Mouse (Mus musculus) forebrain, postnatal 0 days (tissue): ENCODE measurements around the gene Pfkfb4. TPM values are rescaled to one million over a fixed set of nuclear protein-coding genes. Genes with fewer than 3 reads are reported as not detected.

Experiments
- ATAC-seq: fragments of 200-750 bp; cut with Nextera tagmentation; 2 replicates; pipeline ENCODE4 v1.8.0; 2017; ENCODE audit warnings: mild to moderate bottlenecking, moderate library complexity
- DNase-seq: peaks from one replicate; pipeline ENCODE4 v3.0.0-alpha.2; 2015
- H3K27ac ChIP-seq: fragments of 300-500 bp; sonication (generic); 2 replicates; pipeline ENCODE4 v1.5.1; 2014; ENCODE audit warnings: low read depth, mild to moderate bottlenecking, antibody characterized with exemption, low read length, moderate library complexity, mixed read lengths
- H3K27me3 ChIP-seq: fragments of 300-500 bp; sonication (generic); 2 replicates; pipeline ENCODE4 v1.6.1; 2014; ENCODE audit warnings: mild to moderate bottlenecking, low read length, mixed read lengths; ENCODE audit not compliant: insufficient read depth
- H3K36me3 ChIP-seq: fragments of 300-500 bp; sonication (generic); 2 replicates; pipeline ENCODE4 v1.6.1; 2014; ENCODE audit warnings: mild to moderate bottlenecking, moderate library complexity; ENCODE audit not compliant: insufficient read depth
- H3K4me1 ChIP-seq: fragments of 300-500 bp; sonication (generic); 2 replicates; pipeline ENCODE4 v1.6.1; 2014; ENCODE audit warnings: antibody characterized with exemption; ENCODE audit not compliant: insufficient read depth
- H3K4me2 ChIP-seq: fragments of 300-500 bp; sonication (generic); 2 replicates; pipeline ENCODE4 v1.6.1; 2014; ENCODE audit warnings: low read depth, mild to moderate bottlenecking, moderate library complexity
- H3K4me3 ChIP-seq: fragments of 300-500 bp; sonication (generic); 2 replicates; pipeline ENCODE4 v1.5.1; 2014; ENCODE audit warnings: low read depth, low read length, mixed read lengths
- H3K9ac ChIP-seq: fragments of 300-500 bp; sonication (generic); 2 replicates; pipeline ENCODE4 v1.6.1; 2014; ENCODE audit warnings: mild to moderate bottlenecking
- H3K9me3 ChIP-seq: fragments of 300-500 bp; sonication (generic); 2 replicates; pipeline ENCODE4 v1.6.1; 2016; ENCODE audit warnings: low read length
- CTCF ChIP-seq: sonication (generic); IDR thresholded peaks from 2 replicates; pipeline ENCODE4 v1.5.1; 2016; ENCODE audit warnings: antibody characterized with exemption, control low read depth, low read depth
- WGBS: fragments of 180-500 bp; shearing (Covaris S2); extraction: QIAGEN DNeasy Blood & Tissue Kit; methylation state at CpG from one replicate; pipeline ENCODE4 v1.1.7; 2014; 5-methylcytosine and 5-hydroxymethylcytosine counted together
- polyA plus RNA-seq: library from polyadenylated mRNA; unstranded; fragments of >200 nt; fragmentation: Nextera tagmentation; extraction: Ambion mirVana; gene quantifications from 2 replicates; pipeline ENCODE4 v1.2.1, GENCODE M21; 2015
- total RNA-seq: library from RNA; depleted of rRNA; stranded (reverse); fragments of >200 nt; gene quantifications from 2 replicates; pipeline ENCODE4 v1.2.3, GENCODE M21; 2014

Pfkfb4 gene
- total and polyA plus RNA-seq, 2 experiments from 2014 or later, result 21.7 to 46.4 TPM

GRCm38 (mm10) chr9:109053366-109053765 lies 61.8 kb downstream of the Pfkfb4 start:
- Histone ChIP-seq H3K4me2 (no peak overlapping the region), H3K27me3 (no peaks in the 10 kb centered on the region), H3K36me3 (peaks cover 22% of the 10 kb centered on the region), H3K9ac (no peak overlapping the region), H3K9me3 (no peaks in the 10 kb centered on the region), H3K4me3 (no peak overlapping the region), H3K4me1 (no peaks in the 10 kb centered on the region), H3K27ac (no peak overlapping the region)
- ATAC-seq (no peak), DNase-seq (no peak)
- WGBS, result 75% methylated on average over 3 of the region's 3 CpGs
- TF ChIP-seq CTCF, result no peak

- no peak overlapping the region for H3K27ac ChIP-seq
Observed at GRCm38 (mm10) chr9:109053851-109054250, 62.3 kb downstream of the Pfkfb4 start.

GRCm38 (mm10) chr9:109054712-109055111 lies 63.1 kb downstream of the Pfkfb4 start:
- no peaks in the 10 kb centered on the region for H3K27me3 ChIP-seq
- no peak for TF ChIP-seq CTCF
- ATAC-seq, result peak; percentile 86
- DNase-seq, result peak; percentile 78
- H3K4me3 ChIP-seq, result peak overlapping the region; percentile 30
- WGBS, result 15% methylated on average over 7 of the region's 7 CpGs
- H3K27ac ChIP-seq, result peak overlapping the region; percentile 75
- peak overlapping the region; percentile 49 for H3K9ac ChIP-seq
- H3K4me1 ChIP-seq, result no peaks in the 10 kb centered on the region
- peaks cover 29% of the 10 kb centered on the region for H3K36me3 ChIP-seq
- H3K9me3 ChIP-seq, result no peaks in the 10 kb centered on the region
- peak overlapping the region; percentile 53 for H3K4me2 ChIP-seq

More at GRCm38 (mm10) chr9:109053851-109054250, 62.3 kb downstream of the Pfkfb4 start:
- WGBS, result 80% methylated on average over 6 of the region's 6 CpGs
- no peak for ATAC-seq
- H3K27me3 ChIP-seq, result no peaks in the 10 kb centered on the region
- no peaks in the 10 kb centered on the region for H3K9me3 ChIP-seq
- H3K4me2 ChIP-seq, result no peak overlapping the region
- H3K36me3 ChIP-seq, result peaks cover 27% of the 10 kb centered on the region
- H3K4me1 ChIP-seq, result no peaks in the 10 kb centered on the region
- no peak for DNase-seq
- no peak overlapping the region for H3K4me3 ChIP-seq
- no peak overlapping the region for H3K9ac ChIP-seq
- no peak for TF ChIP-seq CTCF

DNA sequence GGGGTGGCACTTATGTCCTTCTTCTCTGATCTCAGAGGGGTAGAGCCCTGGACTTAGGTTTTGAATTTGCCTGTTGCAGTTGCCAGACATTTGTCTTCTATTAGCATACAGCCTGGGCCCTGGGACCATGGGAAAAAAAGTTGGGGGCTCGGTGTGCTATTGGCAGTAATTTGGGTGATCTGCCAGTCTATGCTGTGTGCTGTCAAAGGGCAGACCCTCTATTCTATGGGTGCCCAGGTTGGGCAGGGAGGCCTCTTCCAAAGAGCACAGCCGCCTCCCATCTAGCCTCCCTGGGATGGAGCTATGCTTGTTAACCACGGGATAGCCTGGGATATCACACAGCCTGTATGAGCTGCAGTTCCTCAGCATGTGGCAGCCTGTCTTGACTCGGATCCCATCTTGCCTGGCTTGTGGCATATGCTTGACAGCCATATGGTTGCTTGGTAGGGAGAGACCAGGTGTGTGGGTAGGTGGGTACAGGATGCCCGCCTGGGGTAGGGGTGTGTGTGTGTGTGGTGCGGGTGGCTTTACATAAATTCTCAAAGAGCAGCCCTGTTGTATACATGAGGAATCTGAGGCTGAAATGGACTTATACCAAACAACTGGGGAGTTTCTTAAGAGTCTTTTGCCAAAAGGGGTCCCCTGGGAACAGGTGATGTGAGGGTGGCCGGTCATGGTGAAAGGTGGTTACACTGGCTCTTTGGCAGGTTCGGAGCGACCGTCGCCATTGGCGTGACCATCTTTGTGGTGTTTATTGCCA lies 63.9 kb downstream of the Pfkfb4 start:
- H3K27ac ChIP-seq, result peak overlapping the region; percentile 75
- H3K4me1 ChIP-seq, result no peaks in the 10 kb centered on the region
- WGBS, result 85% methylated on average over 12 of the region's 12 CpGs
- DNase-seq (no peak), ATAC-seq (no peak)
- no peaks in the 10 kb centered on the region for H3K27me3 ChIP-seq
- peak overlapping the region; percentile 30 for H3K4me3 ChIP-seq
- peak overlapping the region; percentile 53 for H3K4me2 ChIP-seq
- H3K9ac ChIP-seq, result peak overlapping the region; percentile 49
- H3K36me3 ChIP-seq, result peaks cover 34% of the 10 kb centered on the region
- no peaks in the 10 kb centered on the region for H3K9me3 ChIP-seq
- TF ChIP-seq CTCF, result no peak

DNA sequence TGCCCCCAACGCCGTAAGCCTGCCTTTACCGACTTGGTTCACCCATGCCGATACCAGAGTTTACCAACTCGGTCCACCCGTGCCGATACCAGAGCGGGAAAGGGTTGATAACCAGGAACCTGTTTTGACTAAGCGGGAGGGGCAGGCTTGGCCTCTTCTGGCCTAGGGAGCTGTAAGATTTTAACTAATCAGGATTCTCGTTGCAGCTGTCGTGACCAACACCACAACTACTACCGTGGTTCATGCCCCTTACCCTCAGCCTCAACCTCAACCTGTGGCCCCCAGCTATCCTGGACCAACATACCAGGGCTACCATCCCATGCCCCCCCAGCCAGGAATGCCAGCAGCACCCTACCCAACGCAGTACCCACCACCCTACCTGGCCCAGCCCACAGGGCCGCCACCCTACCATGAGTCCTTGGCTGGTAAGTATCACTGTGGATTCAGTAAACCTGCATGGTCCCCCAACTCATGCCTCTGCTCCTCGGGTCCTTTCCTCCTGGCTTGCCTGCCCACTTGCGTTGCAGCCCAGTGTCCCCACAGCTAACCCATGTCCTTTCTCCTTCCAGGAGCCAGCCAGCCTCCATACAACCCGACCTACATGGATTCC lies 64.6 kb downstream of the Pfkfb4 start:
- Histone ChIP-seq H3K9ac (no peak overlapping the region), H3K27me3 (no peaks in the 10 kb centered on the region), H3K4me3 (no peak overlapping the region), H3K27ac (no peak overlapping the region), H3K4me2 (no peak overlapping the region), H3K9me3 (no peaks in the 10 kb centered on the region), H3K36me3 (peaks cover 40% of the 10 kb centered on the region), H3K4me1 (no peaks in the 10 kb centered on the region)
- 92% methylated on average over 17 of the region's 17 CpGs for WGBS
- no peak for DNase-seq
- TF ChIP-seq CTCF, result no peak
- no peak for ATAC-seq

- 85% methylated on average over 4 of the region's 4 CpGs for WGBS
- H3K27me3 ChIP-seq, result no peaks in the 10 kb centered on the region
Observed at GRCm38 (mm10) chr9:109056916-109057315, 65.3 kb downstream of the Pfkfb4 start.

GRCm38 (mm10) chr9:109057543-109057942 lies 66.0 kb downstream of the Pfkfb4 start:
- ATAC-seq (no peak), DNase-seq (no peak)
- no peak overlapping the region for H3K4me3 ChIP-seq
- no peak overlapping the region for H3K9ac ChIP-seq
- peaks cover 49% of the 10 kb centered on the region for H3K36me3 ChIP-seq
- no peak overlapping the region for H3K27ac ChIP-seq
- no peaks in the 10 kb centered on the region for H3K9me3 ChIP-seq
- no peaks in the 10 kb centered on the region for H3K4me1 ChIP-seq
- no peak overlapping the region for H3K4me2 ChIP-seq
- WGBS, result 81% methylated on average over 5 of the region's 5 CpGs
- TF ChIP-seq CTCF, result no peak
- no peaks in the 10 kb centered on the region for H3K27me3 ChIP-seq

More at GRCm38 (mm10) chr9:109056916-109057315, 65.3 kb downstream of the Pfkfb4 start:
- no peak for DNase-seq
- peaks cover 44% of the 10 kb centered on the region for H3K36me3 ChIP-seq
- no peak for ATAC-seq
- H3K4me3 ChIP-seq, result no peak overlapping the region
- no peak overlapping the region for H3K9ac ChIP-seq
- no peaks in the 10 kb centered on the region for H3K4me1 ChIP-seq
- no peak overlapping the region for H3K27ac ChIP-seq
- H3K9me3 ChIP-seq, result no peaks in the 10 kb centered on the region
- TF ChIP-seq CTCF, result no peak
- H3K4me2 ChIP-seq, result no peak overlapping the region
